Mouse (Mus musculus) small intestine, adult 2 months (tissue): ENCODE data around the gene Spns2. TPM values are rescaled to one million over a fixed set of nuclear protein-coding genes. Genes with fewer than 3 reads are reported as not detected.

Experiments used
- H3K27ac ChIP-seq: fragments of 200-500 bp; 2 replicates; pipeline ENCODE4 v1.5.1; 2012; ENCODE audit warnings: low read depth, low read length, control low read depth, inconsistent platforms; ENCODE audit not compliant: insufficient read depth
- H3K27me3 ChIP-seq: fragments of 200-500 bp; 2 replicates; pipeline ENCODE4 v1.6.1; 2012; ENCODE audit warnings: mild to moderate bottlenecking, moderate library complexity, low read length, inconsistent platforms; ENCODE audit not compliant: control insufficient read depth, insufficient read depth
- H3K36me3 ChIP-seq: fragments of 200-500 bp; 2 replicates; pipeline ENCODE4 v1.6.1; 2012; ENCODE audit warnings: mild to moderate bottlenecking, low read length, control low read depth, inconsistent platforms; ENCODE audit not compliant: control insufficient read depth, insufficient read depth
- H3K4me1 ChIP-seq: fragments of 200-500 bp; 2 replicates; pipeline ENCODE4 v1.6.1; 2012; ENCODE audit warnings: low read length, inconsistent platforms, mixed read lengths; ENCODE audit not compliant: control insufficient read depth, insufficient read depth, insufficient read length
- H3K4me3 ChIP-seq: fragments of 200-500 bp; 2 replicates; pipeline ENCODE4 v1.5.1; 2012; ENCODE audit warnings: low read depth, mild to moderate bottlenecking, control low read depth, inconsistent platforms, low read length, moderate library complexity
- CTCF ChIP-seq: fragments of 200-500 bp; IDR thresholded peaks from 2 replicates; pipeline ENCODE4 v1.5.1; 2012; ENCODE audit warnings: low read depth, mild to moderate bottlenecking, control low read depth, inconsistent platforms, low read length, moderate library complexity, mixed read lengths; ENCODE audit not compliant: insufficient replicate concordance, insufficient read length; ENCODE audit errors: extremely low read depth
- POLR2A ChIP-seq: fragments of 200-500 bp; IDR thresholded peaks from 2 replicates; pipeline ENCODE4 v1.6.1; 2012; ENCODE audit warnings: low read depth, mild to moderate bottlenecking, control low read depth, inconsistent platforms, low read length, moderate library complexity
- WGBS: fragments of 180-500 bp; shearing (Covaris S2); methylation state at CpG from one replicate; pipeline ENCODE4 v1.1.7; 2018; 5-methylcytosine and 5-hydroxymethylcytosine counted together
- polyA plus RNA-seq: library from polyadenylated mRNA; depleted of rRNA; stranded (reverse); fragments of >200 nt; gene quantifications from 2 replicates; pipeline ENCODE4 v1.2.3, GENCODE M21; 2012; rRNA removed

Spns2 gene
- 65.9 and 77.7 TPM in 2 replicates for polyA plus RNA-seq

GRCm38 (mm10) chr11:72489881-72490301 is at the start of gene Spns2:
Spns2 (minus strand) TSS chr11:72489904.
- H3K27me3 ChIP-seq = 0 out of 2 replicates have a peak, but pooled peaks cover 3% of the 10 kb centered on the region
- no peaks in the 10 kb centered on the region for H3K36me3 ChIP-seq
- TF ChIP-seq CTCF (peak; percentile 37; the same call in 1 of the 2 replicates), POLR2A (peak; percentile 78)
- WGBS = under 1% methylated on average over 41 of the region's 42 CpGs
- peak within 1 kb of the TSS; percentile 69 for H3K4me3 ChIP-seq
- no peak within 1 kb of the TSS for H3K27ac ChIP-seq
- H3K4me1 ChIP-seq = peaks cover 8% of the 10 kb centered on the region

- H3K27me3 ChIP-seq = no peaks in the 10 kb centered on the region
- H3K4me3 ChIP-seq = no peak overlapping the region
- H3K27ac ChIP-seq = no peak overlapping the region
- peaks cover 23% of the 10 kb centered on the region for H3K4me1 ChIP-seq
- TF ChIP-seq CTCF (no peak), POLR2A (no peak)
- H3K36me3 ChIP-seq = no peaks in the 10 kb centered on the region
- WGBS = 94% methylated on average over 7 of the region's 7 CpGs
These were observed 49.1 kb upstream of the Spns2 start for GRCm38 (mm10) chr11:72538811-72539210.

GRCm38 (mm10) chr11:72538037-72538755 is 48.5 kb upstream of the Spns2 start:
- no peaks in the 10 kb centered on the region for H3K36me3 ChIP-seq
- 22% methylated on average over 8 of the region's 8 CpGs for WGBS
- H3K27me3 ChIP-seq = no peaks in the 10 kb centered on the region
- no peak overlapping the region for H3K27ac ChIP-seq
- no peak for TF ChIP-seq CTCF
- no peak for TF ChIP-seq POLR2A
- H3K4me3 ChIP-seq = no peak overlapping the region
- peaks cover 23% of the 10 kb centered on the region for H3K4me1 ChIP-seq

- WGBS = 90% methylated on average over 2 of the region's 2 CpGs
- Histone ChIP-seq H3K4me3 (no peak overlapping the region), H3K4me1 (peaks cover 23% of the 10 kb centered on the region), H3K27ac (no peak overlapping the region), H3K27me3 (no peaks in the 10 kb centered on the region), H3K36me3 (no peaks in the 10 kb centered on the region)
- no peak for TF ChIP-seq POLR2A
- TF ChIP-seq CTCF = no peak
These were observed 47.8 kb upstream of the Spns2 start for GRCm38 (mm10) chr11:72537503-72537902.

GRCm38 (mm10) chr11:72535519-72535918 is 45.8 kb upstream of the Spns2 start:
- peaks cover 16% of the 10 kb centered on the region for H3K4me1 ChIP-seq
- no peaks in the 10 kb centered on the region for H3K27me3 ChIP-seq
- TF ChIP-seq CTCF = peak; percentile 60; the same call in 1 of the 2 replicates
- TF ChIP-seq POLR2A = no peak
- no peak overlapping the region for H3K27ac ChIP-seq
- no peaks in the 10 kb centered on the region for H3K36me3 ChIP-seq
- 85% methylated on average over 3 of the region's 3 CpGs for WGBS
- H3K4me3 ChIP-seq = no peak overlapping the region

DNA sequence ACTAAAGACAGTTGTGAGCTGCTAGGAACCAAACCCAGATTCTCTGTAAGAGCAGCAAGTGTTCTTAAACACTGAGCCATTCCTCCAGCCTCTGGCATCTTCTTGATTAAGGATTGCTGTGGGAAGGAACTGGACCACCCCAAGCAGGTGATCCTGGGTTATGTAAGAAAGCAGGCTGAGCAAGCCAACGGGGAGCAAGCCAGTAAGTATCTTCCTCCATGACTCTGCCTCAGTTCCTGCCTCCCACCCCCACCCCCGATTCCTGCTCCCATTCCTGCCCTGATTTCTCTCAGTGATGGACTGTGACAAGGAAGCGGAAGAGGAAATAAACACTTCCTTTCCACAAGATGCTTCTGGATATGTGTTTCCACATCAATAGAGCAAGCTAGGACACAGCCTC is 43.2 kb upstream of the Spns2 start:
- no peaks in the 10 kb centered on the region for H3K36me3 ChIP-seq
- TF ChIP-seq POLR2A (no peak), CTCF (no peak)
- no peak overlapping the region for H3K27ac ChIP-seq
- H3K4me3 ChIP-seq = no peak overlapping the region
- H3K4me1 ChIP-seq = peaks cover 6% of the 10 kb centered on the region
- 84% methylated on average over 3 of the region's 3 CpGs for WGBS
- H3K27me3 ChIP-seq = no peaks in the 10 kb centered on the region

GRCm38 (mm10) chr11:72531632-72532031 is 41.9 kb upstream of the Spns2 start:
- no peak for TF ChIP-seq POLR2A
- TF ChIP-seq CTCF = peak; percentile 26; the same call in 1 of the 2 replicates
- no peak overlapping the region for H3K27ac ChIP-seq
- no peaks in the 10 kb centered on the region for H3K36me3 ChIP-seq
- H3K27me3 ChIP-seq = no peaks in the 10 kb centered on the region
- no peaks in the 10 kb centered on the region for H3K4me1 ChIP-seq
- no peak overlapping the region for H3K4me3 ChIP-seq
- 82% methylated on average over 1 of the region's 1 CpGs for WGBS
